Mouse (Mus musculus) lung, postnatal 36 days (tissue): ENCODE measurements around the gene Cadm3.

Source experiments
- DNase-seq: peaks from one replicate; pipeline ENCODE4 v3.0.0; 2022; ENCODE audit warnings: mixed read lengths

Gene Cadm3

DNA sequence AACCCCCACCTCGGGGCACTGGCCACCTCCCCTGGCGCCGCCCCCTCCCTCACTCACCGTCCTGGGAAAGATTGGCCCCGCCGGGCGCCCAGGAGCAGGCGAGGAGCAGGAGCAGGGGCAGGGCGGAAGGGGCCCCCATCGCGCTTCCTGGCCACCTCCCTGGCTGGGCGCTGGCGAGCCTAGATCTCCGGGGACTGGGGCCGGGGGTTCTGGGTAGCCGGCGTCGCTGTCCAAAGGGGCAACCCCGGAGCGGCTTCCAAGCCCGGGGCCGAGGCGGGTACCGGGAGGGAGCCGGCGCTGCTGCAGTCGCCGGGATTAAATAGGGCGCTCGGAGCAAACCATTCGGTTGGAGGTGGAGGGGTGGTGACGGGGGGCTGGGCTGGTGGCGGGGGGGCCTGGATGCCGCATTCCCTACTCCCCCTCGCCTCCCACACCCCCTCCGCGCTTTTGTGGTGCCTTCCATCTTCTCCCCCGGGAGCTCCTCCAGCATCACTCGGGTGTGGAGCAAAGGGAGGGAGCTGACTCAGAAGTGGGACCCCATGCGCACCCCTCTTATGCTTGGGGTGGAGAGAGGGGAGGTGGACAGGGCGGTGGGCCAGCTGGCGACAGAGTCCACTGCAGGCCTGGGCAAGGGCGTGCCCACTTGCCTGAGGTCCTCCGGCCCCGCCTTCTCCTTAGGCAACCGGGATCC, at the start of gene Cadm3:
TSS of gene Cadm3 (minus strand) at position 340 of the 691 bp plus-strand sequence.
- no peak for DNase-seq

DNA sequence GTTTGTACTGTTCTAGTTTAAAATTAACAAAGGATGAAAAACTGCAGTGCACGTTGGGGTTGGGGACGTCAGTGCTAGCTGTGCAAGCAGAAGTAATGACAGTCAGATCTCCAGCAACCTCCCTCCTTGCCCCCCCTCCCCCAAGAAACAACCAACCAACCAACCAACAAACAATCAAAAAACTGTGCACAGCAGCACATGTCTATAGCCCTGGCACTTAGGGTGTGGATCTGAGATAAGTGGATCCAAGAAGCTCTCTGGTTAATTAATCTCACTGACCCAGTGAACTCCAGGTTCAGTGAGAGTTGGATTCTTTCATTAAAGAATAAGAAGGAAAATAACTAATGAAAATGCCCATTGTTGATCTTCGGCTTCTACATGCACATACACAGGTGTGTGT, 47.1 kb upstream of the Cadm3 start:
- no peak for DNase-seq

GRCm38 (mm10) chr1:173411863-173412262, 44.4 kb upstream of the Cadm3 start:
- DNase-seq, result no peak

GRCm38 (mm10) chr1:173409066-173409465, 41.6 kb upstream of the Cadm3 start:
- no peak for DNase-seq

DNA sequence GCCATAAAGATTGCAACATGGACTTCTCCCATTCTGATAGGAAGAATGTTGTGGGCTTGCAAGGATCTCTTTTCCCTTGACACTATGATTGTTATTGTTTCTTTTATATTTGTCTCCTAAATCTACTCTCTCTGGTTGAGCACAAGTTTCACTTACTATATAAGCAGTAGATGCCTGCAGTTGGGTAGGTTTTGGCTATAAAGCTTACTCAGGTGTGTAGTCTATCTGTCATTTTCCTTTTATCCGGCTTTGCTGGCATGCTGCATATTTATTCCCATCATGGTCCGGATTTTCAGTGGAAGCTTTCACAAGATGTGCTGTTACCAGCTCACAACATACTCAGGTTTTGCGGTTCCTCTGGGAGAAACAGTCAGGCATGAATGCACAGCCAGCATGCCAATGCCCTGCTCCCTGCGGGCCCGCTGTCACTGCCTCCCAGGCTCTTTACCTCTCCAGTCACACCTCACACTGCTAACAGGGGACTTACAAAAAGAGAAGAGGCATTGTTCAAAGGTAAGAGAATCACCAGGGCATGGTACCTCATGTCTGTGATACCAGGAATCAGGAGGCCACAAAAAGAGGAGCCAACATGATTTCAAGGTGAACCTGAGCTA, 37.3 kb upstream of the Cadm3 start:
- DNase-seq, result no peak

DNA sequence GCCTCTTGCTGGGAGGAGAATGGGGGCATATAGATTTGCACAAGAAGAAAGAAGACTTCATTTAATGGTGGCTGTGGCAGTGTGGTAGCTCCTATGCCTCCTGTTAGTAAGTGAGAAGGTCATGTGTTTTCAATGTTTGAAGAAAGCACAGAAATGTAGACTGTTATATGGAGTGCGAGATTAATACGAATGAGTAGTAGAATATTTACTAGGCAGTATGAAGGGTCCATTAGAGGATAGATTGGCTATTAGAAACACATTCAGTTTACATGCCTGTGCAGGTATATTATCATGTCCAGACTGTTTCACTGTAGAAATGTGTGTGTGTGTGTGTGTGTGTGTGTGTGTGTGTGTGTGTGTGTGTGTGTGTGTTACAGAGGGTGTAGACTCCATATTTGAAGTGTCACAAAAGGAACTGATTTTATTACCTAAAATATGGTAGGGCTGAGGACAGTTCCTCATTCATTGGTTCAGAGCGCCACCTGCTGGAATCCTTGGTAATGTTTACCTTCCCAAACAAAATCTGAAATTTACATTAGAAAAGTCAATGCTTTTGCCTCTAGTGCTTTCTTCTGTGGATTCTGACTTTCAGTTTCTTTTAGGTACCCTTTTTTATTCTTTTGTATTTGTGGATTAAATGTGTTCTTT, 31.0 kb upstream of the Cadm3 start:
- peak; percentile 76 for DNase-seq

DNA sequence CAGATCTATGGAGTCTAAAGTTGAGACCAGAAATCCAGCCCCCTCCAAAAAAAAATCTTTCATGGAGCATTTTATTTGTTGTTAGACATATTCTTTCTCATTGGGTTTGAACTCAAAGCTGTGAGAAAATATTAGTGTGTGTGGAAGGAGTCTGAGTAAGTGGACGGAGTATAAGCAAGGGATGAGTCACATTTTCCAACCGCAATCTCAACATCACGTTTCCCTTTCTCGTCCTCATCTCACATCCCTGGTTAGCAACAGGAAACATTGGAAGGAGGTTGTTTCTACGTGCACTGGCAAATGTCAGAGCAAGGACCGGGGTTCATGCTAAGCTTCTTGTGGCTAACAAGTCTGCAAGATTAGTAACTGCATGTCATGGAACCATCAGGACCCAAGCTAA, 24.3 kb upstream of the Cadm3 start:
- no peak for DNase-seq

- no peak for DNase-seq
These were observed 22.5 kb upstream of the Cadm3 start for GRCm38 (mm10) chr1:173389901-173390401.

- no peak for DNase-seq
These were observed 21.9 kb upstream of the Cadm3 start for GRCm38 (mm10) chr1:173389431-173389830.

GRCm38 (mm10) chr1:173381436-173381835, 13.9 kb upstream of the Cadm3 start:
- no peak for DNase-seq

- peak; percentile 27 for DNase-seq
These were observed 10.1 kb upstream of the Cadm3 start for GRCm38 (mm10) chr1:173377380-173378112.

DNA sequence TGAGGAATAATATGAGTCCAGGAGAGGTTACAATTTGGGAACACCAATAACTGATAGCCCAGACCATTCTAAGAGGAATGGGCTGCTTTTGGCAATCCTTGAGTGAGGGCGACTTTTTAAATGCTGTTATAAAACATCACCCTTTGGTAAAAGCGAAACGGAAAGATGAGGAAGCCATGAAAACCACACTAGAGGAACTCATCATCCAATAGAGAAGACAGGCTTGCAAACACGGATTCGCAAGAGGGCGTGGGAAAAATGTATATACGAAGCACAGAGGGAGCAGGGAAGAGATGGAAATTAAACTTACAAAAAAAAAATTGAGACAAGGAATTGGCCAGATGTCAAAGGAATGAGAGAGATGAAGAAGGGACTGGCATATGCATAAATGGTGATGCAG, 6.5 kb upstream of the Cadm3 start:
- DNase-seq, result no peak

DNA sequence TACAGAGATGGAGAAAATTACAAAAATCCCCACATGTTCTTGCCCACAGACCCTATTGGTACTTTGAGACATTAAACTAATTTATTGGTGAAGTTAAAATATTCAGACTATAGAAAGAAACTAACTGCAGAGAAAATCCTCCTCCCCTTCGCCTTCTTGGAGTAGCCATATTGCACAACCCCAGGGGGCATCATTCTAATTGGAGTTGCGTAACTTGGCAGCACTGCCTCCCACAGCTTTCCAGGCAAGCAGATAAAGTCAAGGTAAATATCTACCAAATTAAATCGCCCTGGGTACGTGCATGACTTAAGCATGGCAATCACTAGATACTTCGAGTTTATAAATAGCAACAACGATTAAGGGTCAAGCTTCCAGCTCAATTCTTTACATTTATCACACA, 4.1 kb upstream of the Cadm3 start:
- no peak for DNase-seq

GRCm38 (mm10) chr1:173370456-173370855, 3.0 kb upstream of the Cadm3 start:
- DNase-seq, result no peak

DNA sequence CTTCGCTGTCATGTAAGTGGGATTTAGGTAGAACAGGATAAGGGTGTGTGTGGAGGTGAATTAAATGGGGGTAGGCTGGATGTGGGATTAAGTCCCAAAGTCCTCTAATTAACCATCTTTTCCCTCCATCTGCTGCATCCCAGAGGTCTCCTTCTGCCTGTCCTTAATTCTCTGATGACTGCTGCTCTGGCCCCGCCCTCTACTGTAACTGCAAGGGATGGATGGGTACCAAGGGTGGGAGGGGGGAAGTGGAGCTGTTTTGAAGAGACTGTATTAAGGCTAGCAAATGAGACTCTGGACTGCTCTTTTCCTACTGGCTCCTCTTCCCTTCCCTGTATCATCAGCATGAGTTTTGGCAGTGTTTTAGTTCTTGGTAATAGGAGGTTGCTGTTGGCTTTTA, 2.1 kb upstream of the Cadm3 start:
- no peak for DNase-seq

GRCm38 (mm10) chr1:173366701-173367355, 667 bp downstream of the Cadm3 start:
- no peak for DNase-seq

GRCm38 (mm10) chr1:173365970-173366409, 1.5 kb downstream of the Cadm3 start:
- DNase-seq, result no peak

GRCm38 (mm10) chr1:173364125-173364800, 3.2 kb downstream of the Cadm3 start:
- no peak for DNase-seq

GRCm38 (mm10) chr1:173363436-173363835, 4.1 kb downstream of the Cadm3 start:
- DNase-seq, result no peak

DNA sequence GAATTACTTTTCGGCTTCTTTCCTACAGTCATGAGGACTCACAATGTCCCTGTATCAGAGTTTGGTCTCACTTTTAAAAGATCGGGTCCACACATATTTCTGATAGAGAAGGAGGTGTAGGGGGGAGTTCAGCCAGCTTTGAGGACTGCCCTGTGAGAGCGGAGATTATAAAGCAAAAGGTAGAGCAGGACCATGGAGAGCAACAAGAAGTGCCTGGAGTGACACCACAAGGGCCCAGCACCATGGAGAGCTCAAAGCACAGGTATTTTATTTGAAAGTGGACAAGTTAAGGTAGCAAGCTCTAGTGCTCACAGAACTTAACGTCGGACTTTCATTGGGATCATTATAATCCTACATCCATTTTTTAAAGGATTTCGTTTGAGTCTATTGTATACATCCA, 5.8 kb downstream of the Cadm3 start:
- peak; percentile 72 for DNase-seq

DNA sequence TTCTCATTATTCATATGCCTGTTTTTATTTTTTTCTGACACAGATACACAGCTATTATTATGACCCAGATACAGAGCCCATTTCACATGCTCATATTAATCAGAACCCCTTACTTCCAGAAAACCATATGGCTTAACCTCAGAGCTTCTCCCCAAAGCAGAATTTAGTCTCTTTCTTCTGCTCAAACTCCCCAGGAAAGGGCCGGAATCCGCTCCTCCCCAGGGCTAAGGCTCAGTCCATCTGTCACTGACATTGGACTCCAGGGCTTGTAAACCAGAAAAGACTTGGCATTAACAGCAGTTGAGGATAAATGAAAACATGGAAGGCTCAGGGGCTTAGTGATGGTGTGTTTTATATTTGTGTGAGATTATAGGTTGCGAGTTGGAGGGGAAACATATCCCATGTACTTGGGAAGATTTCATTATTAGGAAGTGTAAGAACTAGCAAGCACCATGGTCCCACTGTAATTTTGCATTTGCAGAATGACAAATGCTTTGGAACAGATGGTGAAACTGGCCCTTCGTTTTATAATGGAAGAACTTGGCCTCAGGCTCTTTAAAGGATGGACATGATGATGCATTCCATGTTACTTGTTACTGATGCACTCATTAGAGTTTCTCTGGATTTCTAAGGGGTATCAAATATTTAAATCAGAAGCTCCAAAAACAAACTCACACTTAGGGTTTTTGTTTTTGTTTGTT, 7.8 kb downstream of the Cadm3 start:
- no peak for DNase-seq
